Mouse (Mus musculus) heart, adult 11 months (tissue): ENCODE measurements at regions not wholly inside any gene's neighbourhood (a gene's known extent, or its start where the extent isn't known, plus 50 kb on each side); places are given as distances from the start of the nearest gene placed in this dataset.
"Not testable (repeated sequence)": the region's sequence is repeated elsewhere in the genome, so short reads cannot be mapped to it uniquely, and the experiment has no call there.

Experiments
- DNase-seq: peaks from one replicate; pipeline ENCODE4 v3.0.0; 2022

DNA sequence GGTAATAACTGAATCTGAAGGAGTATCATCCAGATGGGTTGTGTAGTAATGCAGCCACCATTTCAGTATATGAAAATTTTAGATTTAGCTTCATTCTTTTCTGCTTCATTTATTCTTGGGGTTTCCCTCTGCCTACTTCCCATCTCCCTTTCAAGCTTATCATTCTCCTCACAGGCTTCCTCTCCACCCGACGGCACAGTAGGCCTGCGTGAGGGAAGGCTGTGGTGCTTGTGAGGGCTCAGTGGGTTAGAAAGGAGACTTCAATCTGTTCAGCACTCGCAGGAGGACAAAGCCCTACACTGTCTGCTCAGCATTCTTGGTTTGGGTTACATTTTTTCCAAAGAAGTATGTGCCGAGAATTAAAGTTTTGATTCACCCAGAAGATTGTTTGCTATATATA lies 804.2 kb upstream of the Olfr1507 start:
- DNase-seq, result not testable (repeated sequence)

- not testable (repeated sequence) for DNase-seq
These were observed 788.0 kb upstream of the Olfr1507 start for GRCm38 (mm10) chr14:53283350-53284141.

DNA sequence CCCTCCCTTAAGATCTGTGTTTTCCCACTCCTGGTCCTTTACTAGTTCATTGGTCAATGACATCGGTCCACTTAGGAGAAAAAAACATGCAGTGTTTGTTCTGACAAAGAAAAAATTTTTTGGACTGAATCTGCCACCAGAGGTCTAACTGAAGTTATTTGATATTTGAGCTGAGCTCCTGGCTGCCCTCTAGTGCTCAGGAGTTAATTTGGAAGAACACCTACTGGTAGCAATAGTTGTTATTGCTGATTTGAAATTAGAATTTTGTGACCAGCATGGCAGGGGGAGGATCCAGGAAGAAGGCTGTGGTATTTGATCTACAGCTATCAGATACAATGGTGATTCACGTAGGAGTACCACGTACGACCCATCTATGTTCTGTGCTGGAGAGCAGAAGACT lies 777.7 kb upstream of the Olfr1507 start:
- not testable (repeated sequence) for DNase-seq

DNA sequence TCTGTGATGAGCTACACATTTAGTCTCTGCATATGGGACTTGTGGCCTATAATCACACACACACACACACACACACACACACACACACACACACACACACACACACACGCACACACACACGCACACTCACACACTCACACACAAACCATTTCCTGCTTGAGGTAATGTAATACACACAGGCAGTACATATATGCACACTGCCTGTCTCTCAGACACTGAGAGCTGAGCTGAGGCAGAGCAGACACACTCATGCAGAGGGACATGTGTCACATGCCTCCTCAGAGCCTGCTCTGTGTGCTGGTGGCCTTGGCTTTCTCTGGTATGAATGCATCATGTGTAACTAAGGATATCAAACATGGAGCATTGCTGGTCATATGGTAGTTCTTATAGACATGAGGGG lies 772.1 kb upstream of the Olfr1507 start:
- not testable (repeated sequence) for DNase-seq

DNA sequence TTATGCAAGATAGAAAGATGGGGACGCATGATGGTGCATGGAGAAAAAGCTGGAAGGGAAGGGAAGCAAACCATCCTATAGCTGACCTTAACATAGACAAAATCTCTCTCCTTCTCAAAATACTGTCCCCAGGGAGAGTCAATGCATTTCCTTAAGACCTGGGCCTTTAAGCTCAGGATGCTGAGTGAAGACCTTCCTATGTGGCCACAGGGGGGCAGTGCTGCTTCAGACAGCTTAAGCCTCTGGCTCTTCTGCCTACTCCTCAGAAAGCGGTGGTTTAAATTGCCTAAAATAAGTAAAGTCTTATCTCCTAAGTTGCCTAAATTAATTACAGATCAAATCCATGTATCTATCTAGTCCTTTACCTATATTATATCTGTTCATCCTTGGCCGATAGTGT lies 760.4 kb upstream of the Olfr1507 start:
- DNase-seq, result not testable (repeated sequence)

DNA sequence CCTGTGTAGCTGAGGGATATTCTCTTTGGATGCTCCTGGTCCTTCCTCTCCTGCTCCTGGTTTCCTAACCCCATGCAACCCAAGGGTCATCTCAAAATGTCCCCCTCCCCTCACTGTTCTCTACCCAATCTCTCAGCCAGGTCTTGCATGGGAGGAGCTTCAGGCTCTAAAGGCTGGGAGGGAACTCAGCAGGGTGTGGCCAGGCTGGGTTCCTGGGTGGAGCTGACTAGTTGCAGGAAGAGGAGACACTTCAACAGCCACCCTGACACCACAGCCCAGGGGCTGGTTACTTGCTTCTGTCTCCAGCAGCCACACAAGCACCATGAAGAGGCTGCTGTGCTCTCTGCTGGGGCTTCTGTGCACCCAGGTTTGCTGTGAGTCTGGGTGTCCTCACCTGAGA lies 757.9 kb upstream of the Olfr1507 start:
- DNase-seq, result not testable (repeated sequence)

GRCm38 (mm10) chr14:53231142-53231541 lies 735.6 kb upstream of the Olfr1507 start:
- DNase-seq, result not testable (repeated sequence)

- DNase-seq, result not testable (repeated sequence)
These were observed 729.2 kb upstream of the Olfr1507 start for GRCm38 (mm10) chr14:53224789-53225188.

DNA sequence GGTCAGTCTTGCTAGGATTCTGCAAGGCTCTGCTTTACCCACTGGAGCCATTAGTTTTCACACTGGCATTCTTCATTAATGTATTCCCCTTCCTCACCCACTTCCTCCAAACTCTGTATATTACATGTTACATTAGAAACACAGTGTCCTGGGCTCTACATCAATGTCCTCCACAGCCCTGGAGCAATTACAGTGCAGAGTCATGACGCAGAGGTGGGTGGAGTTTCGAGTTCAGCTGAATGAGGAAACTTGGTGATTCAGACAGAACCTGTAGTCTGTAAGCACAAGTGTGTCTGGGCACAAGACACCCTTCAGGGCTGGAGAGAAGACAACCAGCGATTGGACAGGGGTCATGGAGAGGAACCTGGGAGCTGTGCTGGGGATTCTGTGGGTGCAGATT lies 715.0 kb upstream of the Olfr1507 start:
- DNase-seq, result not testable (repeated sequence)

- not testable (repeated sequence) for DNase-seq
These were observed 713.7 kb upstream of the Olfr1507 start for GRCm38 (mm10) chr14:53209258-53209657.

DNA sequence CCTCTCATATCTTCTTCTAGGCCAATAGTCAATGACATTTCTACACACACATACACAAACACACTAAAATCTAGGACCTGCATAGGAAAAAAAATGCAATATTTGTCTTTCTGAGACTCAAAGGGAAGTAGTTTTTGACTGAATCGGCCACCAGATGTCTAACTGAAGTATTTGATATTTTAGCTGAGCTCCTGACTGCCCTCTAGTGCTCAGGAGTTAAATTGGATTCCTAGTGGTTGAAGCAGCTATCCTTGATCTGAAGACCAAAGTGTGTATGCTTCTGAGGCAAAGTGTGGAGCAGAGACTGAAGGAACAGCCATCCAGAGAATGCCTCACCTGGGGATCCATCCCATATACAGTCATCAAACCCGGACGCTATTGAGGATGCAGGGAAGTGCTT lies 695.4 kb upstream of the Olfr1507 start:
- not testable (repeated sequence) for DNase-seq

GRCm38 (mm10) chr14:53174099-53174498 lies 678.5 kb upstream of the Olfr1507 start:
- DNase-seq, result not testable (repeated sequence)

- not testable (repeated sequence) for DNase-seq
These were observed 670.8 kb upstream of the Olfr1507 start for GRCm38 (mm10) chr14:53166327-53166726.

DNA sequence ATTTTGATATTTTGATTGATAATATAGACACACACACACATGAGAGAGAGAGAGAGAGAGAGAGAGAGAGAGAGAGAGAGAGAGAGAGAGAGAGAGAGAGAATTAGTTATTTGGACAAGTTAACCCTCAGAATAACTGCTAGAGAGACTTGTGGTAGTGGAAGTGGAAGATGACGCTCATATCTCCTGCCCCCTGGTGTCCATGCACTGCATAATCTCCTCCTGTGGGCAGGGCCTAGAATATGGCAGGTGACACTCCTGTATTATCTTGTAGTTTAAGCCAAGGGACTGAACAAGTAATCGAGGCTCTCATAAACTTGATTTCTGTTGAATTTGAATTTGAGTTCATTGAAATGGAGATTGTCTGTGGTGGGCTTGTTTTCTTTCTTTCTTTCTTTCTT lies 663.5 kb upstream of the Olfr1507 start:
- not testable (repeated sequence) for DNase-seq

- DNase-seq, result not testable (repeated sequence)
These were observed 639.2 kb upstream of the Olfr1507 start for GRCm38 (mm10) chr14:53134783-53135182.

DNA sequence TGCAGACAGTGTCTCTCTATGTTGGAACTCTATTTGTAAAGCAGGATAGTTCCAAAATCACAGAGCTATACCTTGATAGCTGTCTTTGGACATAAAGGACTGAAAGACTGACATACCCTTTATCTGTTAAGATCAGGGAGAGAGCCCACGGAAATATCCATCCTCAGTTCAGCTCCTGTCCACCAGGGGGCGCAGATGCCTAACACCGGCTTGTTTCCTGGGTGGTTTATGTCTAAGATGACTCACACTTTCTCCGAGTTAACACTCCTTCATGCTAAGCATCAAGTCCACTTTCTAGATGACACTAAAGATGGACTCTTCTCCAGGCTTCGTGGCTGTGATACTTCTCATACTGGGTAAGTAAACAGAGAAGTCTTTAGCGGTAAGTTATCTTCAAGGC lies 636.8 kb upstream of the Olfr1507 start:
- DNase-seq, result not testable (repeated sequence)

GRCm38 (mm10) chr14:53121704-53122103 lies 626.2 kb upstream of the Olfr1507 start:
- DNase-seq, result not testable (repeated sequence)

DNA sequence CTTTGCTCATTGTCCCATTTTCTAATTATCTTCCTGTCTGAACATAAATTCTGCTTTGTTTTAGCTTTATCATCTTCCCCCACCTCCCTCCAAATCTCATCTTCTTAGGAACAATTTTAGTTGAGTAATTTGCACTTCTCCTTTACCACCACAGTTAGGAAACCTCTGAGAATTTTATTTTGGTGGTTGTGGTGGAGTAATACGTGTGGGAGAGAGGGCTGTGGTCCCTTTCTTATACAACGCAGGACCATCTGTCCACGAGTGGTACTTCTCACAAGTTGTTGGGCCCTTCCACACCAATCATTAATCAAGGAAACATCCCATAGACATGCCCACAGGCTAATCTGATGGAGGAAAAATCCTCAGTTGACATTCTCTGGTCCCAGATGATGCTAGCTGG lies 614.2 kb upstream of the Olfr1507 start:
- not testable (repeated sequence) for DNase-seq

GRCm38 (mm10) chr14:53101362-53101761 lies 605.8 kb upstream of the Olfr1507 start:
- not testable (repeated sequence) for DNase-seq

DNA sequence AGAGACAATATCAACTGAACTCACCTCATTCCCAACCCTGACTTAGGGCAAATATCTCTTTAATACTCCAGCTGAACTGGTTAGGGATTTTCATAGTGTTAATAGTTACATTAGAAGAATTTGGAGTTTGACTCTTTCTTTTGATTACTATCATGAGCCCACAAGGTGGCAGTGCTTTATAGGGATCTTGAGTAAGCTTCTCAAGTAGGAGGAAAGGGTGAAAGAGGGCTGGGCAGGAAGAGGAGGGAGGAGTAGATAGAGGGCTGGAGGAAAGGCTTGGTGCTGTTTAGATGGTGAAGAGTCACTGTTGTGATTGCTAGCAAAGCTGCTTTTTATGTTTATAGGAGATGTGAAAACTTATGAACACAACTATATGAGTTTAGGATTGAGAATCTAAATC lies 595.4 kb upstream of the Olfr1507 start:
- not testable (repeated sequence) for DNase-seq

DNA sequence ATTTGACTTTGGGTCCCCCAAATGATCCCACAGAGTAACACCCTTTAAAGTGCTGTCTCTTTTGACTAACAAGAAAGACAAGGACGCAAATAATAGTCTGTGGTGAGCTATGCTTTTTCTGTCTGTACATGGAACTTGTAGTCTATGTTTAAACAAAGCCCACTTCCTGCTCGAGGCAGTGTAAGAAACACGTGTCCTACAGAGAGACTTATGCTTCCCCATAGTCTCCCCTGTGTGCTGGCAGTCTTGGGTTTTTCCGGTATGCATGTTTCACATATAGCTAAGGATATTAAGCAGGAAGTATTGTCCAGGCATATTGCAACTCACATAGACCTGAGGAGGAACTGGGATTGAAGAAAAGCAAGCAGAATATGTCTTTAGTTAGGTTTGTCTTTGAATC lies 586.3 kb upstream of the Olfr1507 start:
- DNase-seq, result not testable (repeated sequence)

- not testable (repeated sequence) for DNase-seq
These were observed 585.6 kb upstream of the Olfr1507 start for GRCm38 (mm10) chr14:53081024-53081711.

DNA sequence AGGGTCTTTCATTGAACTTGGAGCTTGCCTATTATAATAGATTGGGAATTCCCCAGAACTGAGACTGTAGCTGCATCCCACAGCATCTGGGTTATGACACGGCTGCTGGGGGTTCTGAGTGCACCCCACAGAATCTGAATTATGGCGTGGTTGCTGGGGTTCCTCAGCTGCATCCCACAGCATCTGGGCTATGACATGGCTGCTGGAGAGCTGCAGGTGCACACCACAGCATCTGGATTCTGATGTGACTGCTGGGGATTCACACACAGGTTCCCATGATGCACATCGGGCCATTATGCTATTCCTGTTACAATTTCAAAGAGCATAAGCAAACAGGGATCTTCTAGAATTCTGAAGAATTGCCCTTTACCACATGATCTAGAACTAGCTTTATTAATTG lies 585.0 kb upstream of the Olfr1507 start:
- DNase-seq, result not testable (repeated sequence)

GRCm38 (mm10) chr14:53075937-53076336 lies 580.4 kb upstream of the Olfr1507 start:
- DNase-seq, result not testable (repeated sequence)
